Mouse (Mus musculus): Measurements from ENCODE around the gene Gm49396. TPM values are rescaled to one million over a fixed set of nuclear protein-coding genes. Genes with fewer than 3 reads are reported as not detected.

Gm49396 gene
- total and polyA plus RNA-seq, 2 experiments from 2014 or later = 5.3 to 9.9 TPM

DNA sequence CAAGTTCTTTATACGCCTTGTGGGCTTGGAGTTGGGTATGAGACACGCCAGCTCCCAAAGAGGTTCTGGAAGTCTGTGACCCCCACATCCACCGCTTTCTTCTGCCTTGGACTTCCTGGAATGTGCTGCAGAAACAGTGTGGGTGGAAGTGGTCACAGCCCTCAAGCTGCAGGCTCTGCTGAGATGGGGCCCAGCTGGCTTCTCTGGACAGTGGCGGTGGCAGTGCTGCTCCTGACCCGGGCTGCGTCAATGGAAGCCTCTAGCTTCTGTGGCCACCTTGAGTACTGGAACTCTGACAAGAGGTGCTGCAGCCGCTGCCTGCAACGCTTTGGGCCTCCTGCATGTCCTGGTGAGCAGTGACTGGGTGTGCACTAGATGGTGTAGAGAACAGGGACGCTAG lies 2.9 kb downstream of the Gm49396 start:
- H3K4me3 ChIP-seq (ENCODE audit: low read depth, low read length) = no peak overlapping the region
- H3K4me1 ChIP-seq (ENCODE audit: insufficient read depth) = no peaks in the 10 kb centered on the region; the same call in 1 of the 2 replicates
- H3K4me2 ChIP-seq (ENCODE audit: low read depth) = no peak overlapping the region
- H3K9me3 ChIP-seq (ENCODE audit: low read length) = no peaks in the 10 kb centered on the region
- peaks cover 51% of the 10 kb centered on the region for H3K36me3 ChIP-seq (ENCODE audit: insufficient read depth)
- TF ChIP-seq CTCF (IDR thresholded peaks at IDR 0.05; ENCODE audit: low read depth) = no peak
- H3K27ac ChIP-seq (ENCODE audit: low read depth, low read length) = no peak overlapping the region
- H3K27me3 ChIP-seq (ENCODE audit: insufficient read depth, low read length) = no peaks in the 10 kb centered on the region
- ATAC-seq (no peak), DNase-seq (no peak)
- 91% methylated on average over 9 of the region's 9 CpGs for WGBS
- H3K9ac ChIP-seq = no peak overlapping the region

GRCm38 (mm10) chr7:30567555-30567954 lies 4.4 kb downstream of the Gm49396 start:
- ATAC-seq = no peak
- no peak for TF ChIP-seq CTCF (IDR thresholded peaks at IDR 0.05; ENCODE audit: low read depth)
- no peak overlapping the region for H3K4me3 ChIP-seq (ENCODE audit: low read depth, low read length)
- H3K36me3 ChIP-seq (ENCODE audit: insufficient read depth) = peaks cover 65% of the 10 kb centered on the region
- H3K9ac ChIP-seq = no peak overlapping the region
- no peak for DNase-seq
- H3K27me3 ChIP-seq (ENCODE audit: insufficient read depth, low read length) = no peaks in the 10 kb centered on the region
- no peak overlapping the region for H3K27ac ChIP-seq (ENCODE audit: low read depth, low read length)
- no peak overlapping the region for H3K4me2 ChIP-seq (ENCODE audit: low read depth)
- no peaks in the 10 kb centered on the region for H3K9me3 ChIP-seq (ENCODE audit: low read length)
- WGBS = 89% methylated on average over 11 of the region's 11 CpGs
- no peaks in the 10 kb centered on the region for H3K4me1 ChIP-seq (ENCODE audit: insufficient read depth)

DNA sequence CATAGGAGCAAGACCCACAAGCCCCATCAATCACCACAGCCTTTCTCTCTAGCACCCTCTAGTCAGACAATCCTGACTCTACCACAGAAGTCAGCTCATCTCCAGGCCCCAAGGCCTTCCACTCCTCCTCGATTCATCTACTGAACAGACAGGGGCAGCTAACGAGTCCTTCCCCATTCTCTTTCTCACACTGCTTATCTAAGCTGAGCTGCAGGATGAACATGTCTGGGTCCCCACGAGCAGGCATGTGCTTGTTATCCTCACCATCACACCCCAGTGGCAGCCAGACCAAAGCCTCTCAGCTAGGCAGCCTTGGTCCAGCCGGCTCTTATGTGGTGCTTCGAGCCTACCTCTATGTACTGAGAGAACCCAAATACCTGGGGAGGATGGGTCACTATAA lies 9.2 kb downstream of the Gm49396 start:
- Histone ChIP-seq H3K27ac (ENCODE audit: low read depth, low read length) (no peak overlapping the region), H3K9me3 (ENCODE audit: low read length) (no peaks in the 10 kb centered on the region), H3K36me3 (ENCODE audit: insufficient read depth) (peaks cover 96% of the 10 kb centered on the region), H3K27me3 (ENCODE audit: insufficient read depth, low read length) (no peaks in the 10 kb centered on the region), H3K4me2 (ENCODE audit: low read depth) (no peak overlapping the region), H3K9ac (no peak overlapping the region), H3K4me3 (ENCODE audit: low read depth, low read length) (no peak overlapping the region), H3K4me1 (ENCODE audit: insufficient read depth) (no peaks in the 10 kb centered on the region)
- no peak for ATAC-seq
- DNase-seq = no peak
- 82% methylated on average over 5 of the region's 5 CpGs for WGBS
- no peak for TF ChIP-seq CTCF (IDR thresholded peaks at IDR 0.05; ENCODE audit: low read depth)

DNA sequence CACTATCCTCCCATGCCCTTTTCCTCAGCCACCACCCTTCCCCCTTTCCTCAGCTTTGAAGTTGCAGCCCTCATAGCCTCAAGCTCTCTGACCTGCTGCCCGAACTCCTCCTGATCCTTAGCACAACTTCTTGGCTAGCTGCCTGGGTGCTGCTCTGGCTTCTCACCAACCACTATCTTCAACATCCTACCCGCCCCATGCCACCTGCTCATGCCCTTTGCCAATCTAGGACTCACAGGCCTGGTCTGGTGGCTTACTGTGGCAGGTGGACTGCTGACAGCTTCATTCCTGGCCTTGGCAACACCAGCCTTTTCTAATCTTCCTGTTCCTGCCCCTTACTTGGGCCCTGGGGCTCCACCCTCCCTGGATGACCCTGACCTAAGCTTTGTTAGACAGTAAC lies 9.8 kb downstream of the Gm49396 start:
- Histone ChIP-seq H3K9ac (no peak overlapping the region), H3K4me3 (ENCODE audit: low read depth, low read length) (no peak overlapping the region), H3K4me1 (ENCODE audit: insufficient read depth) (no peaks in the 10 kb centered on the region), H3K27ac (ENCODE audit: low read depth, low read length) (no peak overlapping the region), H3K4me2 (ENCODE audit: low read depth) (no peak overlapping the region), H3K27me3 (ENCODE audit: insufficient read depth, low read length) (no peaks in the 10 kb centered on the region), H3K36me3 (ENCODE audit: insufficient read depth) (peaks cover 98% of the 10 kb centered on the region), H3K9me3 (ENCODE audit: low read length) (no peaks in the 10 kb centered on the region)
- 66% methylated on average over 2 of the region's 2 CpGs for WGBS
- no peak for TF ChIP-seq CTCF (IDR thresholded peaks at IDR 0.05; ENCODE audit: low read depth)
- ATAC-seq (no peak), DNase-seq (no peak)

DNA sequence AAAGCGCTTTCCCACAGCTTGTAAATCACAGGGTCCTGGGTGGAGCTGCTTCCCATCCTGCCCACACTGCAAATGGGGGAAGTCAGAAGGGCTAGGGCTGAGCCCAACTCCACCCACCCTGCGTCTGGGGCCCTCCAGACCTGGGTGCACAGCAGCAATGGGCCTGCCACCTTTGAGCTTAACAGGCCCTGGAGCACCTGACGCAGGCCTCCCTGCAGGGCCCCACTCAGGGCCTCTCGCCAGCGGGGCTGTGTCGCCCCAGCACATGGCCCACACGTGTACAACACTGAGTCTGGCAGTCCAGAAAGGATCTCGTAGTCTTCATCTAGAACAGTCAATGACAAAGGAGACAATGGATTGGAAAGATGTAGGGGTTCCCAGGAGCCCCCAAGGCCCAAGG lies 16.8 kb downstream of the Gm49396 start:
- ATAC-seq (no peak), DNase-seq (no peak)
- H3K9ac ChIP-seq = no peak overlapping the region
- no peak overlapping the region for H3K27ac ChIP-seq (ENCODE audit: low read depth, low read length)
- H3K9me3 ChIP-seq (ENCODE audit: low read length) = no peaks in the 10 kb centered on the region
- H3K4me1 ChIP-seq (ENCODE audit: insufficient read depth) = no peaks in the 10 kb centered on the region
- H3K27me3 ChIP-seq (ENCODE audit: insufficient read depth, low read length) = no peaks in the 10 kb centered on the region
- H3K4me2 ChIP-seq (ENCODE audit: low read depth) = no peak overlapping the region
- WGBS = 94% methylated on average over 8 of the region's 8 CpGs
- H3K4me3 ChIP-seq (ENCODE audit: low read depth, low read length) = no peak overlapping the region
- TF ChIP-seq CTCF (IDR thresholded peaks at IDR 0.05; ENCODE audit: low read depth) = no peak
- H3K36me3 ChIP-seq (ENCODE audit: insufficient read depth) = peaks cover 98% of the 10 kb centered on the region

DNA sequence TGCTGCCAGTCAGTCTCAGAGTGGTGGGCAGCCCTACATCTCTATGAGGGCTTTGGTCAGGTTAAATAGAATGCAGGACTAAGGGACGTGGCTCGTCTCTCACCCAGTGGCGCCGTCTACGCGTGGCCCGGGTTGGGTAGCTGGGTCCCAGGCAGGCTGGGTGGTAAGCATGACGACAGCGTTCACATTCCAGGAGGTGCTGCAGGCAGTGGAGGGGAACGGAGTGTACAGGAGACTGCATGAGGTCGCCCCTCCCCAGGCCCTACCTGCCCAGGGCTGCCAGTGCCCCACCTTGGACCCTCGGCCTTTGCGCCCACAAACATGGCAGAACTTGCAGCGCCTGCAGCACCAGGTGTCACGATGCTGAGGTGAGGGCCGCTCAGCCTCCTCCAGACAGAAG lies 18.4 kb downstream of the Gm49396 start:
- no peaks in the 10 kb centered on the region for H3K27me3 ChIP-seq (ENCODE audit: insufficient read depth, low read length)
- no peak overlapping the region for H3K4me2 ChIP-seq (ENCODE audit: low read depth)
- H3K4me3 ChIP-seq (ENCODE audit: low read depth, low read length) = no peak overlapping the region
- WGBS = 95% methylated on average over 16 of the region's 16 CpGs
- DNase-seq = no peak
- no peak overlapping the region for H3K9ac ChIP-seq
- H3K4me1 ChIP-seq (ENCODE audit: insufficient read depth) = no peaks in the 10 kb centered on the region
- H3K27ac ChIP-seq (ENCODE audit: low read depth, low read length) = no peak overlapping the region
- no peak for ATAC-seq
- no peak for TF ChIP-seq CTCF (IDR thresholded peaks at IDR 0.05; ENCODE audit: low read depth)
- no peaks in the 10 kb centered on the region for H3K9me3 ChIP-seq (ENCODE audit: low read length)
- peaks cover 95% of the 10 kb centered on the region for H3K36me3 ChIP-seq (ENCODE audit: insufficient read depth)

DNA sequence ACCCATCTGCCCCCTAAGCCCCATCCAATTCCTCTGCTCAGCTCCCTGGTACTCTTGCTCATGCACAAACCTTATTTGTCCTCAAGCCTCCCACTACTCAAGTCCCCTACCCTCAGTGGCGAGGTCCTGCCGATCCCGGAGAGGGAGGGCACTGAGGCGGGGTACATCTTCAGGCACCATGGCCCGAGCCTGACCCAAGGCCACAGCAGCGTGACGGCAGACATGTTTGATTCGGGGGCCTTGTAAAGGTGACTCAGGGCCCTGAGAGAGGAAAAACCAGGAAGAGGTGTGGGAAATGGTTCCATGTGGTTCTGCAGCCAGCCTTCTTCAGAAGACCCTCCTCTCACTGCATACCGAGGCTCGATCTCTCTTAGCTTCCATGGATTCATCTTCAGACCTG lies 21.2 kb downstream of the Gm49396 start:
- Histone ChIP-seq H3K4me2 (ENCODE audit: low read depth) (no peak overlapping the region), H3K4me1 (ENCODE audit: insufficient read depth) (peaks cover 8% of the 10 kb centered on the region), H3K9me3 (ENCODE audit: low read length) (no peaks in the 10 kb centered on the region), H3K27ac (ENCODE audit: low read depth, low read length) (no peak overlapping the region), H3K36me3 (ENCODE audit: insufficient read depth) (peaks cover 69% of the 10 kb centered on the region), H3K27me3 (ENCODE audit: insufficient read depth, low read length) (no peaks in the 10 kb centered on the region), H3K9ac (no peak overlapping the region), H3K4me3 (ENCODE audit: low read depth, low read length) (no peak overlapping the region)
- DNase-seq (no peak), ATAC-seq (no peak)
- no peak for TF ChIP-seq CTCF (IDR thresholded peaks at IDR 0.05; ENCODE audit: low read depth)
- WGBS = 94% methylated on average over 10 of the region's 10 CpGs

GRCm38 (mm10) chr7:30585170-30585569 lies 22.0 kb downstream of the Gm49396 start:
- Histone ChIP-seq H3K4me3 (ENCODE audit: low read depth, low read length) (no peak overlapping the region), H3K4me2 (ENCODE audit: low read depth) (no peak overlapping the region), H3K27me3 (ENCODE audit: insufficient read depth, low read length) (no peaks in the 10 kb centered on the region), H3K36me3 (ENCODE audit: insufficient read depth) (peaks cover 61% of the 10 kb centered on the region), H3K9ac (no peak overlapping the region), H3K27ac (ENCODE audit: low read depth, low read length) (no peak overlapping the region), H3K4me1 (ENCODE audit: insufficient read depth) (peaks cover 8% of the 10 kb centered on the region), H3K9me3 (ENCODE audit: low read length) (no peaks in the 10 kb centered on the region)
- 97% methylated on average over 7 of the region's 7 CpGs for WGBS
- no peak for ATAC-seq
- no peak for TF ChIP-seq CTCF (IDR thresholded peaks at IDR 0.05; ENCODE audit: low read depth)
- DNase-seq = no peak

Data from forebrain, postnatal 0 days (tissue).